Mouse (Mus musculus) neural tube, embryonic 11.5 days (tissue): ENCODE data around the gene Aurkb. TPM values are rescaled to one million over a fixed set of nuclear protein-coding genes. Genes with fewer than 3 reads are reported as not detected.

Source experiments
- ATAC-seq: fragments of 200-750 bp; cut with Nextera tagmentation; 2 replicates; pipeline ENCODE4 v1.8.0; 2017; ENCODE audit warnings: moderate number of reproducible peaks, mild to moderate bottlenecking, moderate TSS enrichment, moderate library complexity; ENCODE audit not compliant: insufficient read depth, low FRiP score, low TSS enrichment
- DNase-seq: peaks from one replicate; pipeline ENCODE4 v3.0.0-alpha.2; 2015; ENCODE audit warnings: low spot score
- H3K27ac ChIP-seq: fragments of 300-500 bp; sonication (generic); 2 replicates; pipeline ENCODE4 v1.5.1; 2014; ENCODE audit warnings: low read depth, mild to moderate bottlenecking, low read length
- H3K27me3 ChIP-seq: fragments of 300-500 bp; sonication (generic); 2 replicates; pipeline ENCODE4 v1.6.1; 2014; ENCODE audit warnings: mild to moderate bottlenecking, low read length, mixed read lengths; ENCODE audit not compliant: control insufficient read depth, insufficient read depth
- H3K36me3 ChIP-seq: fragments of 300-500 bp; sonication (generic); 2 replicates; pipeline ENCODE4 v1.6.1; 2014; ENCODE audit warnings: mild to moderate bottlenecking, low read length, moderate library complexity, mixed read lengths; ENCODE audit not compliant: control insufficient read depth, insufficient read depth
- H3K4me1 ChIP-seq: fragments of 300-500 bp; sonication (generic); 2 replicates; pipeline ENCODE4 v1.6.1; 2014; ENCODE audit warnings: low read length, mixed read lengths; ENCODE audit not compliant: control insufficient read depth, insufficient read depth
- H3K4me2 ChIP-seq: fragments of 300-500 bp; sonication (generic); 2 replicates; pipeline ENCODE4 v1.6.1; 2014; ENCODE audit warnings: low read depth, mild to moderate bottlenecking, moderate library complexity
- H3K4me3 ChIP-seq: fragments of 300-500 bp; sonication (generic); 2 replicates; pipeline ENCODE4 v1.5.1; 2014; ENCODE audit warnings: low read depth, low read length
- H3K9ac ChIP-seq: fragments of 300-500 bp; sonication (generic); 2 replicates; pipeline ENCODE4 v1.6.1; 2014; ENCODE audit warnings: mild to moderate bottlenecking, low read length
- H3K9me3 ChIP-seq: fragments of 300-500 bp; sonication (generic); 2 replicates; pipeline ENCODE4 v1.6.1; 2016; ENCODE audit warnings: low read length; ENCODE audit not compliant: control insufficient read depth
- WGBS: fragments of 180-500 bp; shearing (Covaris S2); extraction: QIAGEN DNeasy Blood & Tissue Kit; methylation state at CpG from one replicate; pipeline ENCODE4 v1.1.7; 2014; 5-methylcytosine and 5-hydroxymethylcytosine counted together
- polyA plus RNA-seq: library from polyadenylated mRNA; unstranded; fragments of >200 nt; fragmentation: Nextera tagmentation; extraction: Ambion mirVana; gene quantifications from 2 replicates; pipeline ENCODE4 v1.2.1, GENCODE M21; 2014

Aurkb gene
- polyA plus RNA-seq, 1 experiment from 2014 or later, result 155 TPM

DNA sequence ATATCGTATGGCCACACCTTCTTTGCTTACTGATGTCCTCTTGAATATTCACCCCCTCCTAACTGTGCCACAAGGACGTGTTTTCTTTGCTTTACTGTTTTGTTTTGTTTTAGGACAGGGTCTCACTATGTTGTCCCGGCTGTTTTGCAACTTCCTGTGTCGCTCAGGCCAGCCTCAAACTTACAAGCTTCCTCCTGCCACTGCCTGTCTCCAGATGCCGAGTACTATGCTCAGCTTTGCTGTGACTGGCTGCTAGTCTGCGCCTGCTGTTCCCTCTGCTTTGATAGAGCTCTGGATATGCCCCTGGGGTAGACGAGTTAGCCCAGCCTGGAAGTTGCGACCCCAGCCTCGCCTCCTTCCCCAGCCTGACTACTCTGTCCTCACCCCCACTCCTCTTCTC, 11.9 kb upstream of the Aurkb start:
- H3K4me1 ChIP-seq, result peaks cover 10% of the 10 kb centered on the region
- no peak overlapping the region for H3K9ac ChIP-seq
- WGBS, result 82% methylated on average over 9 of the region's 9 CpGs
- no peak overlapping the region for H3K4me3 ChIP-seq
- no peaks in the 10 kb centered on the region for H3K9me3 ChIP-seq
- no peaks in the 10 kb centered on the region for H3K27me3 ChIP-seq
- ATAC-seq (no peak), DNase-seq (no peak)
- no peak overlapping the region for H3K4me2 ChIP-seq
- H3K27ac ChIP-seq, result no peak overlapping the region
- peaks cover 18% of the 10 kb centered on the region for H3K36me3 ChIP-seq

DNA sequence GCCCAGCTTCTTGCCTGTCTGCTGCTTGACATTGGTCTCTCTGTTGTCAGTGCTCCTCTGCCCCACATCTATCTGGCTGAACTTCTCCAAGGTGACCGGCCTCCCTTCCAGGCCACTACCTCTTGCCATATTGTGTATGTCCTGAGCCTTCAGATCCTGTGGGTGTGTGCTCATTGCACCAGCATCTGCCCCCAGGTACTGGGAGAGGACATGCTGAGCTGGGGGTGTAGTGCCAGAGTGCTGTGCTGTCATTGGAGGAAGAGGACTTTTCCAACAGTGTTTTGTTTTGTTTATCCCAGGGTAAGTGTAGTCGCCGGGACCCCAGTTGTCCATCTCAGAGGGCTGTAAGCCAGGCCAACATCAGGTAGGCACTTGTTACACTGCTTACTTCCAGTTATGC, 10.9 kb upstream of the Aurkb start:
- Histone ChIP-seq H3K9me3 (no peaks in the 10 kb centered on the region), H3K27ac (no peak overlapping the region), H3K4me3 (no peak overlapping the region), H3K4me2 (no peak overlapping the region), H3K36me3 (peaks cover 18% of the 10 kb centered on the region), H3K9ac (no peak overlapping the region), H3K4me1 (peaks cover 19% of the 10 kb centered on the region), H3K27me3 (no peaks in the 10 kb centered on the region)
- WGBS, result 96% methylated on average over 3 of the region's 3 CpGs
- DNase-seq, result no peak
- ATAC-seq, result no peak

DNA sequence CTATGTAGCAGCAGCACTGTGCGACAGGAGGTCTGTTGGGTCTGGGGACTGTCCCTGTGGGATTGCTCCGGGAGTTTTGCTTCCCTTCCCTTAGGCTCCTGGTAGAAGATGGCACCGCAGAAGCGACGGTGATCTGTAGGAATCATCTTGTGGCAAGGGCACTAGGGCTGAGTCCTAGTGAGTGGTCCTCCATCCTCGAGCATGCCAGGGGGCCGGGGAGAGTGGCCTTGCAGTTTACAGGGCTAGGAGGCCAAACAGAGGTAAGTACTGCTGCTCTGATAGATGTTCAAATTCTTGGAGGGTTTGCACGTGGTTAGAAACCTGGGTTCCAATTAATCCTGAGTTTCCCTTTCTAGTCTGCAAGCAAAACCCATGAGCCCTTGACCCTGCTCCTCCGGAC, 10.0 kb upstream of the Aurkb start:
- WGBS, result 79% methylated on average over 9 of the region's 9 CpGs
- H3K9ac ChIP-seq, result peak overlapping the region; percentile 26
- H3K36me3 ChIP-seq, result peaks cover 14% of the 10 kb centered on the region
- ATAC-seq (no peak), DNase-seq (no peak)
- H3K4me3 ChIP-seq, result peak overlapping the region; percentile 11; the same call in 1 of the 2 replicates
- no peaks in the 10 kb centered on the region for H3K9me3 ChIP-seq
- H3K4me2 ChIP-seq, result peak overlapping the region; percentile 7
- no peaks in the 10 kb centered on the region for H3K27me3 ChIP-seq
- H3K4me1 ChIP-seq, result peaks cover 19% of the 10 kb centered on the region
- H3K27ac ChIP-seq, result peak overlapping the region; percentile 46; the same call in 1 of the 2 replicates

DNA sequence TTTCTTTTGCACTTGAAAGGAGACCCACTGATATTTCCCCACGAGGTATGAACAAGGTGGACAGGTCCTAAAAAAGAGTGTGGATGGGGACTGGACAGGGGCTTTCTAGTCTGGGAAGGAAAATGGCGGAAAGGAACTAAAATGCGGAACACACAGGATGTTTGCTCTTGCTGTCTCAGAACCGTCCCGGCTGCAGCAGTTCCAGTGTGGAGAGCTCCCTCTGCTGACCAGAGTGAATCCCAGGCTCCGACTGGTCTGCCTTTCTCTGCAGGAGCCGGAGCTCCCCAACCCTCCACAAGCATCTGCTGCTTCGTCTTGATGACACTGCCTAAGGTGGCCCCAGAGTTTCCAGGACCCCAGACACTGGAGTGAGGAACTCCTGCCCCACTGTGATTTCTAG, 9.6 kb upstream of the Aurkb start:
- Histone ChIP-seq H3K4me1 (peaks cover 19% of the 10 kb centered on the region), H3K27ac (peak overlapping the region; percentile 46; the same call in 1 of the 2 replicates), H3K4me3 (peak overlapping the region; percentile 11; the same call in 1 of the 2 replicates), H3K36me3 (peaks cover 12% of the 10 kb centered on the region), H3K4me2 (peak overlapping the region; percentile 7), H3K27me3 (no peaks in the 10 kb centered on the region), H3K9ac (peak overlapping the region; percentile 26), H3K9me3 (no peaks in the 10 kb centered on the region)
- 10% methylated on average over 8 of the region's 8 CpGs for WGBS
- DNase-seq (peak; percentile 83), ATAC-seq (no peak)

DNA sequence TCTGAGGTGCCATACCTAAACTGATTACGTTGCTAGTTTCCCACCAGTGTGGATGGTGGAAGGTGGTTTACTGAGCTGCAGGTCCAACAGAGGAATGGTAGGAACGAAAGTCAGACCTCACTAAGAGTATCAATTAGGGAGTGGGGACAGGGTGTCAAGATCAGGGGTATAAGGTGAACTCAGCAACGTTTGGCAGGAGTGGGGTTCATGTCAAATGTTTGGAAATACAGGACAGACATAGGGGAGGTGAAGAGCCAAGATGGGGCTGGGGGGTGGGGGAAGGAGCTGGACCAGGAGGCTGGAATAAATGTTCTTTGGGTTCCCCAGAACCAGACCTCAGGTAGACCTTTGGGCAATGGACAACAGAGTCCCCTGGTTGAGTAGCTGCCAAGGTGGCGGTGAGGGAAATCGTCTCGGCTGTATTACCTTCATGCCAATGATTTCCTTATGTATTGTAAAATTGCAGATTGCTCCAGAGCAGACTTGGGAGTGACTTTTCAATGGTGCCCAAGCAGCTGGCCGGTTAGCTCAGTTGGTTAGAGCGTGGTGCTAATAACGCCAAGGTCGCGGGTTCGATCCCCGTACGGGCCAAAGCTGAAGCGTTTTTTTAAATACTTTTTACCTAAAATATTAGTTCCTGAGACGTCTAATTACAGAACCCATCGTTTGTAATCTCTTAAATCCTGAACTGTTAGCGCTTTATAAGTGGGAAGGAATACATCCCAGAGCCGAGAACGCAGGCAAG, 8.8 kb upstream of the Aurkb start:
- Histone ChIP-seq H3K4me1 (peaks cover 19% of the 10 kb centered on the region), H3K27ac (peak overlapping the region; percentile 67; the same call in 1 of the 2 replicates), H3K9me3 (no peaks in the 10 kb centered on the region), H3K27me3 (no peaks in the 10 kb centered on the region), H3K4me2 (peak overlapping the region; percentile 64), H3K4me3 (peak overlapping the region; percentile 75), H3K9ac (peak overlapping the region; percentile 78), H3K36me3 (peaks cover 8% of the 10 kb centered on the region; the same call in 1 of the 2 replicates)
- WGBS, result 9% methylated on average over 20 of the region's 20 CpGs
- DNase-seq (peak; percentile 87), ATAC-seq (no peak)

DNA sequence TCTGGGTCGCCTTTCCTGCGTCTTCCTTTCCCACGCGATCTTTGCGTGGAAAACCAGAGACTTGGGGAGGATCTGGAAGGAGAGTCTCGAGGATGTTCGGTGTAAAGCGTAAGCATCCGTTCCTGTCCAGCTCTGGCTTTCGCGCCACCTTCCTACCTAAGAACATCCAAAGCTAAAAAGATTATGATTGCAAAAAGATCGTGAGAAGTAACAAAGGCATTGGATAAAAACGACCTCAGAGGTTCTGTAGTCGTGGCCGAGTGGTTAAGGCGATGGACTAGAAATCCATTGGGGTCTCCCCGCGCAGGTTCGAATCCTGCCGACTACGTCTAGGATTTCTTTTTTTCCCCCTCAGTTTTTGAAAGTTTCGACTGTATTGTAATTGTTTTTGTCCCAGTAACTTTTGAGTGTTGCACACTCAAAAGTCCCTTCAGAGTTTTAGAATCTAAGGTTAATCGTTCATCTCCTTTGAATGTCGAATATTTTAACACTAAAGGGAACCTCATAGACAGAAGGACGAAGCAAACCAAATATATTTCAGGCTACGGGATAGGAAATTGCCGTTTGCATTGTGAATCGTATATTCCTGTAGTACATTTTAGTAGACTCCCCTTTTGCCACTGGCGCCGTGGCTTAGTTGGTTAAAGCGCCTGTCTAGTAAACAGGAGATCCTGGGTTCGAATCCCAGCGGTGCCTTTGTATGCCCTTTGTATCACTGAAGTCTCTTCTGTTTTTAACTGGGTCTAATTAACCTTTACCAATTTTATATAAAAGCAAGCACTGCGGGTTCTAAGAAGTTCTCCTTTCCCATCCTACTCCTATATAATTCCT, 8.0 kb upstream of the Aurkb start:
- Histone ChIP-seq H3K9ac (peak overlapping the region; percentile 78), H3K4me1 (peaks cover 19% of the 10 kb centered on the region), H3K4me3 (peak overlapping the region; percentile 75), H3K27me3 (no peaks in the 10 kb centered on the region), H3K4me2 (peak overlapping the region; percentile 64), H3K9me3 (no peaks in the 10 kb centered on the region), H3K36me3 (peaks cover 8% of the 10 kb centered on the region; the same call in 1 of the 2 replicates), H3K27ac (peak overlapping the region; percentile 67; the same call in 1 of the 2 replicates)
- no peak for ATAC-seq
- DNase-seq, result peak; percentile 83
- 1% methylated on average over 34 of the region's 34 CpGs for WGBS

DNA sequence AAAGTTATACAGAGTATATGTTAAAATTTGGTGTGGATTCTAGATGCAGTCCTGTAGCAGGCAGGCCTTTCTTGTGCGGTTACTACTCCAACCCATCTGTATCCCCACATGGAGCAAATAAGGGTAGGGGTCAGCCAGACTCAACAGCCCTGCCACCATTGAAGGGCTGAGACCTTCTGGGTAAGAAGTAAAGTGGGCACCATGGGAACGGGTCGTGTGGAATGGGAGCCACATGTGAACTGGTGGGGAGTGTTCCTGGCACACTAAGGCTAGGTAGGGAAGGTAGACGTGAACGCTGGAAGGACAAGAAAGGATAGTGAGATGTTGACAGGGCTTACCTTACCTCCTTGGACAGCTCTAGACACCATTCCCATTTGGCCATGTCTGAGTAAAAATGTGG, 7.3 kb upstream of the Aurkb start:
- no peak for DNase-seq
- WGBS, result 64% methylated on average over 5 of the region's 5 CpGs
- H3K27ac ChIP-seq, result no peak overlapping the region
- no peak overlapping the region for H3K9ac ChIP-seq
- H3K4me2 ChIP-seq, result no peak overlapping the region
- ATAC-seq, result no peak
- no peaks in the 10 kb centered on the region for H3K9me3 ChIP-seq
- no peaks in the 10 kb centered on the region for H3K27me3 ChIP-seq
- H3K4me3 ChIP-seq, result no peak overlapping the region
- peaks cover 5% of the 10 kb centered on the region; the same call in 1 of the 2 replicates for H3K36me3 ChIP-seq
- peaks cover 19% of the 10 kb centered on the region for H3K4me1 ChIP-seq

DNA sequence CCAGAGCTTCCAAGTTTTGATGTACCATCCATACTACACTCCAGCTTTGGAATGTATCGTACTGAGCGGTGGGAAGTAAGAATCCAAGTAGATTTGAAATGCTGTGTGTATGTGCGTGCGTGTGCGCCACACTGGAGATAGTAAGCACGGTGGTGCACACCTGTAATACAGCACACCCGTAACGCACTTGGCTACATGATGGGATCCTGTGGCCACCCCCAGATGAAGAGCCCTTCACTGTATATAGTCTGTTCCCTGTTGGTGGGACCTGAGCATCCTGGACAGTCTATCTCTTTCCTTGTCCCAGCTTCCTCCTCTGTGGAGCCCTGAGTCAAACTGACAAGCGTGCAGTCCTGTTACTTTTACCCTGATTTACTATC, 938 bp downstream of the Aurkb start:
- H3K4me2 ChIP-seq, result peak overlapping the region; percentile 63
- 0 out of 2 replicates have a peak, but pooled peaks cover 3% of the 10 kb centered on the region for H3K4me1 ChIP-seq
- no peaks in the 10 kb centered on the region for H3K27me3 ChIP-seq
- H3K9me3 ChIP-seq, result no peaks in the 10 kb centered on the region
- ATAC-seq (no peak), DNase-seq (no peak)
- H3K36me3 ChIP-seq, result peaks cover 17% of the 10 kb centered on the region
- 17% methylated on average over 9 of the region's 9 CpGs for WGBS
- H3K27ac ChIP-seq, result no peak overlapping the region
- peak overlapping the region; percentile 61 for H3K9ac ChIP-seq
- H3K4me3 ChIP-seq, result peak overlapping the region; percentile 78
